Mouse (Mus musculus) hindbrain, embryonic 12.5 days (tissue): ENCODE measurements at regions not wholly inside any gene's neighbourhood (a gene's known extent, or its start where the extent isn't known, plus 50 kb on each side); places are given as distances from the start of the nearest gene placed in this dataset.

Experiments used
- ATAC-seq: fragments of 200-750 bp; cut with Nextera tagmentation; 2 replicates; pipeline ENCODE4 v1.8.0; 2017; ENCODE audit warnings: moderate TSS enrichment; ENCODE audit not compliant: low FRiP score
- H3K27ac ChIP-seq: fragments of 300-500 bp; sonication (generic); 2 replicates; pipeline ENCODE4 v1.5.1; 2016; ENCODE audit warnings: mild to moderate bottlenecking
- H3K27me3 ChIP-seq: fragments of 300-500 bp; sonication (generic); 2 replicates; pipeline ENCODE4 v1.6.1; 2016; ENCODE audit warnings: mild to moderate bottlenecking
- H3K36me3 ChIP-seq: fragments of 300-500 bp; sonication (generic); 2 replicates; pipeline ENCODE4 v1.6.1; 2016; ENCODE audit warnings: mild to moderate bottlenecking
- H3K4me1 ChIP-seq: fragments of 300-500 bp; sonication (generic); 2 replicates; pipeline ENCODE4 v1.6.1; 2016
- H3K4me2 ChIP-seq: fragments of 300-500 bp; sonication (generic); replicated peaks from 2 replicates; pipeline ENCODE4 v1.6.1; 2016; ENCODE audit warnings: mild to moderate bottlenecking
- H3K4me3 ChIP-seq: fragments of 300-500 bp; sonication (generic); 2 replicates; pipeline ENCODE4 v1.5.1; 2016; ENCODE audit warnings: mild to moderate bottlenecking
- H3K9ac ChIP-seq: fragments of 300-500 bp; sonication (generic); 2 replicates; pipeline ENCODE4 v1.6.1; 2016; ENCODE audit warnings: mild to moderate bottlenecking, moderate library complexity
- H3K9me3 ChIP-seq: fragments of 300-500 bp; sonication (generic); replicated peaks from 2 replicates; pipeline ENCODE4 v1.6.1; 2016; ENCODE audit warnings: mild to moderate bottlenecking
- WGBS: fragments of 180-500 bp; shearing (Covaris S2); methylation state at CpG from one replicate; pipeline ENCODE4 v1.1.7; 2016; 5-methylcytosine and 5-hydroxymethylcytosine counted together

- Histone ChIP-seq H3K4me2 (no peak overlapping the region), H3K4me3 (no peak overlapping the region), H3K36me3 (no peaks in the 10 kb centered on the region), H3K9me3 (no peaks in the 10 kb centered on the region), H3K9ac (no peak overlapping the region), H3K27me3 (no peaks in the 10 kb centered on the region), H3K27ac (no peak overlapping the region), H3K4me1 (no peaks in the 10 kb centered on the region)
- WGBS: 83% methylated on average over 5 of the region's 5 CpGs
- no peak for ATAC-seq
Observed at GRCm38 (mm10) chr13:79309584-79310110, 1110.1 kb upstream of the Nr2f1 start.

- ATAC-seq: no peak
- H3K27me3 ChIP-seq: no peaks in the 10 kb centered on the region
- no peaks in the 10 kb centered on the region for H3K9me3 ChIP-seq
- no peaks in the 10 kb centered on the region for H3K4me1 ChIP-seq
- no peak overlapping the region for H3K9ac ChIP-seq
- no peak overlapping the region for H3K4me3 ChIP-seq
- no peaks in the 10 kb centered on the region for H3K36me3 ChIP-seq
- H3K27ac ChIP-seq: no peak overlapping the region
- H3K4me2 ChIP-seq: no peak overlapping the region
- whole genome bisulfite sequencing: 44% methylated on average over 6 of the region's 6 CpGs
Observed at GRCm38 (mm10) chr13:79297225-79297710, 1097.7 kb upstream of the Nr2f1 start.

- no peak overlapping the region for H3K9ac ChIP-seq
- no peak for ATAC-seq
- no peaks in the 10 kb centered on the region for H3K27me3 ChIP-seq
- no peaks in the 10 kb centered on the region for H3K4me1 ChIP-seq
- no peaks in the 10 kb centered on the region for H3K9me3 ChIP-seq
- no peak overlapping the region for H3K4me3 ChIP-seq
- H3K27ac ChIP-seq: no peak overlapping the region
- no peak overlapping the region for H3K4me2 ChIP-seq
- WGBS: 87% methylated on average over 1 of the region's 1 CpGs
- no peaks in the 10 kb centered on the region for H3K36me3 ChIP-seq
Observed at GRCm38 (mm10) chr13:79288022-79288421, 1088.5 kb upstream of the Nr2f1 start.

DNA sequence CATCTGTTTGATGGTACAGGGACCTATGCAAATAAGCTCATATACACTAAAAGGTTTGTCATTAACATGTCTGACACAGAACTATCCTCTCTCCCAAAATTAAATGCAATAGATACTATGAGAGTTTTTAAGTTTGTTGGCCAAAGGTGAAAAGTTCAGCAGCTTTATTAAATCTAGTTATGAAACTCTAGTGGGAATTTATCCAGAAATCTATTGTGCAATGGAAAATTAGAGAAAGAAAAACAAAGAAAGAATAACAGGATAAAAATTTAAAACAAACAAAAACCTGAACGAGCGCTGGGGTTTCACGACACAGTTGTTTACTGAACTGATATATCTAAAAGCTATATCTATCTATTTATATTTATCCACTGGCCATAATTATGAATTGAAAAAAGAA is 1086.6 kb upstream of the Nr2f1 start:
- Histone ChIP-seq H3K4me1 (no peaks in the 10 kb centered on the region), H3K36me3 (no peaks in the 10 kb centered on the region), H3K9me3 (no peaks in the 10 kb centered on the region), H3K4me2 (no peak overlapping the region), H3K4me3 (no peak overlapping the region), H3K27me3 (no peaks in the 10 kb centered on the region), H3K27ac (no peak overlapping the region), H3K9ac (no peak overlapping the region)
- no peak for ATAC-seq
- WGBS: 89% methylated on average over 3 of the region's 3 CpGs

GRCm38 (mm10) chr13:79285478-79285877 is 1085.9 kb upstream of the Nr2f1 start:
- peak; percentile 73; the same call in 1 of the 2 replicates for ATAC-seq

GRCm38 (mm10) chr13:79277714-79278113 is 1078.2 kb upstream of the Nr2f1 start:
- Histone ChIP-seq H3K4me2 (peak overlapping the region; percentile 16), H3K9me3 (no peaks in the 10 kb centered on the region), H3K9ac (no peak overlapping the region), H3K4me1 (peaks cover 8% of the 10 kb centered on the region; the same call in 1 of the 2 replicates), H3K36me3 (no peaks in the 10 kb centered on the region), H3K27me3 (no peaks in the 10 kb centered on the region), H3K27ac (0 out of 2 replicates have a peak overlapping the region, but pooled peaks have one; percentile 18), H3K4me3 (no peak overlapping the region)
- 25% methylated on average over 6 of the region's 6 CpGs for whole genome bisulfite sequencing
- peak; percentile 80 for ATAC-seq

More at GRCm38 (mm10) chr13:79285478-79285877, 1085.9 kb upstream of the Nr2f1 start:
- H3K9me3 ChIP-seq: no peaks in the 10 kb centered on the region
- no peak overlapping the region for H3K9ac ChIP-seq
- no peak overlapping the region for H3K27ac ChIP-seq
- no peaks in the 10 kb centered on the region for H3K27me3 ChIP-seq
- H3K4me3 ChIP-seq: no peak overlapping the region
- H3K4me2 ChIP-seq: no peak overlapping the region
- WGBS: 0% methylated on average over 2 of the region's 2 CpGs
- H3K4me1 ChIP-seq: no peaks in the 10 kb centered on the region
- no peaks in the 10 kb centered on the region for H3K36me3 ChIP-seq

- Histone ChIP-seq H3K36me3 (no peaks in the 10 kb centered on the region), H3K27me3 (no peaks in the 10 kb centered on the region), H3K27ac (0 out of 2 replicates have a peak overlapping the region, but pooled peaks have one; percentile 18), H3K4me2 (peak overlapping the region; percentile 16), H3K9ac (no peak overlapping the region), H3K4me1 (peaks cover 8% of the 10 kb centered on the region; the same call in 1 of the 2 replicates), H3K9me3 (no peaks in the 10 kb centered on the region), H3K4me3 (no peak overlapping the region)
- peak; percentile 84 for ATAC-seq
- WGBS: 37% methylated on average over 7 of the region's 7 CpGs
Observed at GRCm38 (mm10) chr13:79277313-79277712, 1077.8 kb upstream of the Nr2f1 start.

- Histone ChIP-seq H3K9ac (no peak overlapping the region), H3K4me3 (no peak overlapping the region), H3K4me2 (no peak overlapping the region), H3K9me3 (no peaks in the 10 kb centered on the region), H3K27me3 (no peaks in the 10 kb centered on the region), H3K4me1 (no peaks in the 10 kb centered on the region), H3K36me3 (no peaks in the 10 kb centered on the region), H3K27ac (no peak overlapping the region)
- ATAC-seq: no peak
- 45% methylated on average over 5 of the region's 5 CpGs for WGBS
Observed at GRCm38 (mm10) chr13:79255362-79255761, 1055.8 kb upstream of the Nr2f1 start.

GRCm38 (mm10) chr13:79252385-79252784 is 1052.8 kb upstream of the Nr2f1 start:
- Histone ChIP-seq H3K27me3 (no peaks in the 10 kb centered on the region), H3K27ac (no peak overlapping the region), H3K4me3 (no peak overlapping the region), H3K4me1 (no peaks in the 10 kb centered on the region), H3K36me3 (no peaks in the 10 kb centered on the region), H3K9me3 (no peaks in the 10 kb centered on the region), H3K9ac (no peak overlapping the region), H3K4me2 (no peak overlapping the region)
- WGBS: 51% methylated on average over 5 of the region's 5 CpGs
- no peak for ATAC-seq

- no peak overlapping the region for H3K27ac ChIP-seq
- no peak overlapping the region for H3K4me2 ChIP-seq
- no peaks in the 10 kb centered on the region for H3K27me3 ChIP-seq
- no peak overlapping the region for H3K4me3 ChIP-seq
- WGBS: 74% methylated on average over 1 of the region's 1 CpGs
- no peaks in the 10 kb centered on the region for H3K9me3 ChIP-seq
- no peaks in the 10 kb centered on the region for H3K4me1 ChIP-seq
- ATAC-seq: 0 out of 2 replicates have a peak, but pooled peaks have one; percentile 40
- H3K36me3 ChIP-seq: no peaks in the 10 kb centered on the region
- no peak overlapping the region for H3K9ac ChIP-seq
Observed at GRCm38 (mm10) chr13:79251269-79251668, 1051.7 kb upstream of the Nr2f1 start.
